Mouse (Mus musculus) CD4-positive helper T cell, adult 2 months (primary cell): ENCODE results near the gene Dag1.
A peak's percentile ranks its signal among the peaks of the same experiment; 100 is the strongest.
"Not testable (repeated sequence)": the region's sequence is repeated elsewhere in the genome, so short reads cannot be mapped to it uniquely, and the experiment has no call there.

Experiments used
- DNase-seq: peaks from one replicate; pipeline ENCODE4 v3.0.0-alpha.2; 2012; ENCODE audit warnings: low read depth, missing footprints, low spot score

Dag1 gene

DNA sequence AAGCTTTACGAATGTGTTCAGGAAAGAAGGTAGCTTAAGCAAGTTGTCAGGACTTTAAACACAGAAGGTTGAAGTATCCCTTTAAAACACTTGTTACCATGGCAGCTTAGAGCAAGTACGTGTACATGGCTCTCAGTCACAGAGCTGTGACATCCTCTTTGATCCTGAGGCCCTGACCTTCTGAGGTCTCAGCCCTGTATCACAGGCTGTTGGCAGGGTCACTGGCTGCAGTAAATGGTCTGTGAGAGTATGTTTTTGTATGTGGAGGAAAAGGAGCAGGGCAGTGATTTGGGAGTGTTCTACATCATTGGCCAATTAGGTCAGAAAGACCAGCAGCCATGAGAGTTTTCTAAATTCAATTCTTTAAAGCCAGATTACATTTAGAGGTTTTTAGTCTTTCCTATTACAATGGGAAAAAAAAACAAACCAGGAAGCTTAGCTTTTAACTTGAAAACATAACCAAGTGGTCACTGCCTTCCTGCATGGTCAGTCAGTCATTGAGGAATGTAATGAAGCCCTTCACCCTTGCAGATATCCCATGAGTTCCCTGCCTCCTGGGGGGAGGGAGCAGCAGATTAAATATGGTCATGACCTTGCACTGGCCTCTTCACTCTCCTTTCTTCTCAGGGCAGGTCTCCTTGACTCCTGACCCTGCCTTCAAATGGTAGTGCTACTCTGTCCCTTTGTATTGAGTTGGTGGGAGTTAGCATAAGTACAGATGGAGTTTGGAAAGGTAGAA is 35.7 kb downstream of the Dag1 start:
- DNase-seq = no peak

DNA sequence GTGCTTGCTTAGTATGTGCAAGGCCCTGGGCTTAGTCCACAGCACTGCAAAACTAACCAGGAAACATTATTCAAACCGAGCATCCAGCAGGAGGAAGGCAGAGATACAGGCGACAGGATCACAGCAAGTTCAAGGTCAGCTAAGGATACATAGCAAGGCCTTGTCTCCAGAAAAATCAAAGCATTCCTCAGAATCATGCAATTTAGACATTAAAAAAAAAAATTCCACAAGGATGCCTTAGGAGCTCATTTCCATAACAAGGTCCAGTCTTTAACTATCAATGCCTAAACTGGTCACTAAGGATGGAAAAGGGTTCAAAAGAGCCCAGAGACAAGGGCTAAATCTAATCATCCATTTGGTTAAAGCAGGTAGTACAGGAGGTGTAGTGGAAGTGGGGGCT is 38.6 kb downstream of the Dag1 start:
- no peak for DNase-seq

DNA sequence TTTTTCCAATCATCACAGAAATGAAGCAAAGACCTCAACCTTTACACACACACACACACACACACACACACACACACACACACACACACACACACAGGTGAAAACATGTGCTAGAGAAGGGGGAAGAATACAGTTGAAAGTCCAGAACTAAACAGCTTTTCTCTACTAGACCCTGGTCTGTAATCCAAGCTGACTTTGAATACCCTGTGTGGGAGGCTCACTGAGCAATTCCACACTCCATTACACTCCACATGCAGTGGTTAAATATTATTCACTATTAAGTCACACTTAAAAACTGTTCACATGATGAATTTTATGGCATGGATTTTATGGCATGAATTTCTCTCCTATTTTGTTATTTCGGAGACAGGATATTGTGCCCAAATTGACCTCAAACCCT is 40.1 kb downstream of the Dag1 start:
- no peak for DNase-seq

DNA sequence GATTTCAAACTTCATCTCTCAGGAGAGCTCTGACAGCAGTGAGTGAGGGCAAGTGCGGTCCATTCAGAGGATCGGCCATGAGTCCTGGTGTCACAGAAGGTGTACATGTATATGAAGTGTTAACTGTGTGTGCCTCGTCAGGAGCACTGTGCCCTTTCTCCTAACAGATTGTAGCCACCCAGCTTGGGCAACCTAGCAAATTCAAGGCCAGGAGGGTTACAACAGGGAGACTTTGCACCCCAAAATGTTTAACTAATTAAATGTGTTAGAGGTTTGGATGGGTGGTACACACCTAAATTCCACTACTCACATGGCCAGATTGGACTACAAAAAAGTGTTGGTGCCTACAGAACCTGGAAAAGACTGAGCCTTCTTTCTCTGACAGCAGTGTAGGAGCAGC is 42.2 kb downstream of the Dag1 start:
- no peak for DNase-seq

DNA sequence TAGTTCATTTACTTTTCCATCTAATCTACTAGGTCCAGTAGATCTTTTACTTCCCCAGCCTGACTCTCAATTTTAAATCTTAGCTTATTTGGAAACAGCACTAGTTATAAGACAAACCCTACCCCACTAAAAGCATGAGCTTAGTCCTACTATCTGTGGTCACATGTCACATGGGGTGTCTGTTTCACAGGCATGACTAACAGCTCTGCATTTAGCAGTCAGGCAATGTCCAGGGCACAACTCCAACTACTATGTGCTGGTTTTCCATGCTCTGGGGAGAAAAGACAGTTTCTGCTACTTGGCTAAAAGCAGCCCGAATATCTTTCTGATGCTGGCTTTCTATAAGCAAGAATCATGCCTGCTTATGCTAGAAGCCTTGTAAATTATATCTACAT is 43.4 kb downstream of the Dag1 start:
- DNase-seq = no peak

DNA sequence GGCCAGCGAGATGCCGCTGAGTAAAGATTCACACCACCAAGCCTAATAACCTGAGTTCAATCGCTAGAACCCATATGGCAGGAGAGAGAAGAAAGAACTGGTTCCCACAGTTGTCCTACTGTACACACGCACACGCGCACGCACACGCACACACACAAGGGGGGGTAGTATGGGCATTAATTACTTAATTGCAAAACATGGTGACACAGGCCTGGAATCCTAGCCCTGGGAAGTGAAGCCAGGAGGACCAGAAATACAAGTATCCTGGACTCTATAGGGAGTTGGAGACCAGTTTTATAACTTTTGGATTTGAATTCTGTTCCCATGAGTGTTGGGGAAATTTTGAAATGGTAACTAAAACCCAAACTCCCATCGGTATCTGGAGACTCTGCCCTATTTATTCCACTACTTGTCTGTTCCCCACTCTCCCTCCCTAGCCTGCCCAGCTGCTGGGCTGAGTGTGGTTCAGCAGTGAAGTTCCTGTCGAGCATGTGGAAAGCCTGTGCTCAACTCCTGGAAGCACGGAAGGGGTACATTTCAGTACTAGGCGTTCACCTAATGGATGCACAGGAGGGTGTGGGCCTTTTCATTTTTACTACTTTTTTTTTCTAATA is 43.9 kb downstream of the Dag1 start:
- DNase-seq = no peak

DNA sequence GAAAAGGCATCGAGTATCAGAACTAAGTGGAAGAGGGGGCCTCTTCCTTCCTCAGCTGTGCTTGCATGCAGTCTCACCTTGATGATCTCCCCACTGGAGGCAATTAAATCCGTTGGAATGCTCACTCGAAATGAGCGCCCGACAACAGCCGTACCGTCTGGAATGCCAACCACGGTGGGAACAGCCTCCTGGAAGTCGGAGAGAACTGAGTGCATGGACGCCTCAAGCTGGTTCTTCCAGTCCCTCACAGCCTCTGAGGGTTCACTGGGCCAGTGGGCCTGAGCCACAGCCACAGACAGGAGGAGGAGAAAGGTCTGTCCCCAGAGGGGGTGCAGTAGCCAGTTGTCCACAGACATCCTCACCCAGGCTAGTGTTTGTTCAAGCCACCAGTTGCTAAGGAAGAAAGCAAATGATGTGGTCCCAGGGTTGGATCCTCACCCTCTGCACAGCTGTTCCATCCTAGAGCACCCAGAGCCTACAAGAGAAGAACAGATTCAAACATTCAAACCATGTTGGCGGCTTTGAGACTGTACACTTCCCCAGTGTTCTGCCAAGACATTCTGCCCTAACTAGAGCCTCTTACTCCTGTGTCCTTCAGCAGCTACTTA is 45.7 kb downstream of the Dag1 start:
- no peak for DNase-seq

DNA sequence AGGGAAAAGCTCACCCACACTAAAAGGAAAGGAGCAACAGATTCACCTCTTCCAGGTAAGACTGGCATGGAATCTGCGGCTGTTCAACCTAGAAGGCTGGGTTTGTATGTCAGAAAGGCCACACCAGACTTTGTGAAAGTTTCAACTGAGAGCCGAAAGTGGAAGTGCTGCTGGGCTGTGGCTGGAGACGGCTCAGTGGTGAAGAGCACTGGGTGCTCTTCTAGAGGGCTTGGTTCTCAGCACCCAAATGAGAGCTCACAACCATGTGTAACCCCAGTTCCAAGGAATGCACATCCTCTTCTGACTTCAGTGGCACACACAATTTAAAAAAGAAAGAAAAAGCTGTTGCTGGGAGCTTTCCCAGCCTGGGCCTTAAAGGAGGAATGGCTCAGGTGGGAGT is 46.4 kb downstream of the Dag1 start:
- DNase-seq = no peak

- no peak for DNase-seq
Observed at GRCm38 (mm10) chr9:108213105-108213504, 50.7 kb downstream of the Dag1 start.

DNA sequence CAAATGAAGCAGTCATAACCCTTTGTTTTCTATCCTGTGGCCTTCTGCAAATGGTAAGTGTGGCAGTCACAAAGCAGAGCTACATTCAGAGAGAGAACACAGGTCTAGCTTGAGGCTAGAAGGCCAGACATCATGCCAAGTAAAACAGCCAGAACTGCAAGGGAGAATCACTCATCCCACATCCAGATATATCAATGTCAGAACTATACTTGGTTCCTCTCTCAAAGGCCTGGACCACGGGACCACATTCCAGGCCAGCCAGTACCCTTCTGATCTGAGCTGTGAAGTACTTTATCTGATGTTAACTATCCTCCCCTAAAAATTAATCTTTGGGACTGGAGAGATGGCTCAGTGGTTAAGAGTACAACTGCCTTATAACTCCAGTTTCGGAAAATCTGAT is 51.3 kb downstream of the Dag1 start:
- no peak for DNase-seq

- DNase-seq = no peak
Observed at GRCm38 (mm10) chr9:108205571-108205901, 58.2 kb downstream of the Dag1 start.

DNA sequence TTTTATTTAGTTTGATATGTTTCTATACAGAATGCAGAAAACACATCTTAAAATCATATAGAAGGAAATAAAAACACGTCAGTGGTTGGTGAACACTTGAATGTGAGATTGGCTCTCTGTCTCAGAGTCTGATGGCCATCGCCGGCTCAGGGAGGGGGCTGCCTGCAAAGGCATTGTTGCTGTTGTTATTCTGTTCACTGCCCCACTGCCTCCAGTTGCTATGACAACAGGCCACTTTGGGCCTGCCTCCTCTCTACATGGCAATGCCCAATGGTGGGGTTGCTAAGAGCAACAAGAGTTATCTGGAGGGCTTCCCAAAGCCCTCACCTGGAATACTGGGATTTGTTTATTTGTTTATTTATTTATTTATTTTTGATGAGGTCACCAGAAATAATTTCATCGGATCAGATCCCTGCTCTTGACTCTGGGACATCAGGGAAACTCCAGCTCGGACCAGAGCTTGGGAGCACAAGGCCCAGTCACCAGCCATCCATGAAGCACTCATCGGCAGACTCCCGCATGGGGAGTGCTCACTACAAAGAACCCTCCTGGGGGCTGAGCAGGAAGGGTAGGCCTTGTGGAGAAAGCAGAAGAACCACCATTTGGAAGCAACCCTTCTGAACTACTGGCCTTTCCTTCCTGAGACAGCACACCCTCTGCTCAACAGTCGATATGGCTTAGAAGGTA is 58.7 kb downstream of the Dag1 start:
- DNase-seq = no peak

- peak; percentile 86 for DNase-seq
Observed at GRCm38 (mm10) chr9:108203015-108203414, 60.7 kb downstream of the Dag1 start.

DNA sequence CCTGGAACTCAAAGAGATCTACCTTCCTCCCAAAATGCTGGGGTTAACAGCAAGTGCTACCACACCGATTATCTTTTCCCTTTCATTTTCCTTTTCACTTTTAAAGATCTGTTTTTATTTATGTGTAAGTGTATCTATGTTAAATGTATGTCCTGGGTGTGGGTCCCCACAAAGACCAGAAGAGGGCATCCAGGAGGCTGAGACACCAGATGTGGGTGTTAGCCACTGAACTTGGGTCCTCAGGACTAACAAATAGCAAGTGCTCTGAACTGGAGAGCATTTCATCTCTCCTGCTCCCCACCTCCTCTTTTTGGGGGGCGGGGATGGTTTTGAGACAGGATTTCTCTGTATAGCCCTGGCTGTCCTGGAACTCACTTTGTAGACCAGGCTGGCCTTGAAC is 61.6 kb downstream of the Dag1 start:
- DNase-seq = peak; percentile 58

- peak; percentile 96 for DNase-seq
Observed at GRCm38 (mm10) chr9:108201160-108201559, 62.6 kb downstream of the Dag1 start.

DNA sequence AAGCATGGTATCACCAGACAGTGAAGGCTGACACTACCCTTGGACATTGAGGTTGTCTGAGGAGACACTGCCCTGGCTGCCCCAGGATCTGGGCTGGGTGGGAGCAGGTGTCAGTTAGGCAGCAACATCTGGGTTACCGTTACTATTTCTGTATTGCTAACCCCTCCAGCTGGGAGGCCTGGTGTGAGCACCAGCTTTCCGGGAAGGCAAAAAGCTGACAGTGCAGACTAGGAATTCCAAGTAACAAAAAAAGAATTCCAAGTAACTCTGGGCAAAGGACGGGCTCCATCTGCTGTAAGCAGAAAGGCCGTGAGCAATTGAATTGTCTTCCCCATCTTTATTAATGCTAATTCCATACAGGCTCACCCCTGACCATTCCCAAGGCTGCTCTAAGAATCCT is 65.1 kb downstream of the Dag1 start:
- no peak for DNase-seq

DNA sequence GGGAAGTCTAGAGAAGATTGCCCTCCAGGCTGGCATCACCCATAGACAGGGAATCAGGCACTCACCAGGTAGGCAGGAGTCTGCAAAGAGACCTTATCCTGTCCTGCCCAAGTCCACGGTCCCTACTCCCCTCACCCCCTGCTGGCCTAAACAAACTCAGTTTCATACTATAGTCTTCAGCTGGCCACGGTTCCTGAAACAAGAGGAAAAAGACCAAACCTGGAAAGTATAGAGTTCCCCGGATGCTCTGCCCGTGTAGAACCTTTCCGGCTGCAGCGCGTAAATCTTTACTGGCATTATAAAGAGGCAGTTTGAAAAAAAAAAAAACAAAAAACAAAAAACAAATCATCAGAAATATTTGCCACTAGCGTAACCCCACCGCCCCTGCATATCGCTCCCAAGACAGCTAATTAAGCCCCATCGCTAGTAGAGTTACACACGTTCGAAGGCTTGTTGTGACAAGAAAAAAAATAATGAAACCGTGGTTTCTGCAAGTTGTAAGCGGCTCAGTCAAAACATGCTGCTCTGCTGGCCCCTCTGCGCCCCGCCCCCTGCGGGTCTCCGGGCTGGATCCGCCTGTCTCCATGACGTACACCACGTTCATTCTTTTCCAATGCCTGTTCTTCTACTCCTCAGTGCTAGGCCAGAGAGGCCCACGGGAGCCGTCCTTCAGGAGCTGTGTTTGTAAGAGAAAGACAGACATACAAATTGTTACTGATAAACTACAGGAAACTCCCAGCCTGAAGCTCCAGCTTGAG is 66.7 kb downstream of the Dag1 start:
- DNase-seq = no peak

DNA sequence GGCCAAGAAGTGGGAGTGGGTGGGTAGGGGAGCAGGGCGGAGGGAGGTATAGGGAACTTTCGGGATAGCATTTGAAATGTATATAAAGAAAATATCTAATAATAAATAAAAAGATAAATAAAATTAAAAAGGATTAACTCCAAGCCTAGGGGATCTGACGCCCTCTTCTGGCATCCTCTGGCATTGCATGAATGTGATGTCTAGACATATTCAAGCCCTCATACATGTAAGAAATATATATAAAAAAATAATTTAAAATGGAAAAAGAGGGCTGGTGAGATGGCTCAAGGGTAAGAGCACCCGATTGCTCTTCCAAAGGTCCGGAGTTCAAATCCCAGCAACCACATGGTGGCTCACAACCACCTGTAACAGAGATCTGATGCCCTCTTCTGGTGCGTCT is 67.5 kb downstream of the Dag1 start:
- not testable (repeated sequence) for DNase-seq

- DNase-seq = peak; percentile 63
Observed at GRCm38 (mm10) chr9:108189787-108190679, 73.7 kb downstream of the Dag1 start, which contains the start of gene Bsn. Gene Bsn (minus strand): TSS chr9:108190384.

GRCm38 (mm10) chr9:108189488-108189786 is 74.3 kb downstream of the Dag1 start:
- no peak for DNase-seq

- no peak for DNase-seq
Observed at GRCm38 (mm10) chr9:108189023-108189422, 74.7 kb downstream of the Dag1 start.
